9 mouse cellular contexts compared by ENCODE assay signal in the genomic region with DNA sequence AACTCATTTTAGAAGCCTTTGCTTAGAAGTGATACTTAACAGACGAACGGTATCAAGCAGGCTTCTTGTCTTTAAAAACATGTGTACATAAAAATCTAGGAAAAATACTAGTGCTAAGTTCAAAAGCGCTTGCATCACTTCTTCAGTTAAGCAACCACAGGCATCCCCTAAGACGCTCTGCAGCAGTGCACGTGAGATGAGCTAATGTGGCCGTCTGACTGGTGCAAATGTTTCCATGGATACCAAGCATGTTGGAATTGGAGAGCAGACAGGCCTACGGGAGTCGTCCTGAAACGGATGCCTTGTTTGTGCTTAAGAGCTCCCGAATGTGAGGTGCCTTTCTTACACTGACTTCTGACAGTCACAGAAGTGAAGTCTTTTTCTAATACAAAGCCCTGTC. TPM values are rescaled to one million over a fixed set of nuclear protein-coding genes. Genes with fewer than 3 reads are reported as not detected.
DNase-seq lines count a peak whose midpoint lies in the region; ATAC-seq and TF ChIP-seq lines count a peak whose summit lies in the region.
"Had no signal": no experiment of that assay in that cellular context is flagged by ENCODE, and none has a peak within 500 bp of the region (broad histone marks: within the 10 kb centered on the region; RNA-seq: fewer than 3 reads in every experiment).

No protein-coding gene starts in this region.

- no peak overlapping the region for H3K4me3 ChIP-seq in heart, embryonic 10.5 days
- no peak overlapping the region for H3K4me3 ChIP-seq in forebrain, embryonic 12.5 days (replicated peaks)
- H3K4me3 ChIP-seq in limb, embryonic 12.5 days (replicated peaks) = no peak overlapping the region
- H3K4me3 ChIP-seq in olfactory bulb, adult 2 months (ENCODE audit: insufficient read depth, low read depth, low read length) = no peak overlapping the region
- H3K4me3 ChIP-seq in cerebellum, adult 2 months (replicated peaks; ENCODE audit: insufficient read depth, low read depth, low read length) = no peak overlapping the region
- H3K4me3 ChIP-seq: heart, embryonic 15.5 days had no signal

- peaks cover 4% of the 10 kb centered on the region; the same call in 1 of the 2 replicates for H3K9me3 ChIP-seq in heart, embryonic 10.5 days
- H3K9me3 ChIP-seq in forebrain, embryonic 12.5 days = no peaks in the 10 kb centered on the region
- H3K9me3 ChIP-seq in limb, embryonic 12.5 days = no peaks in the 10 kb centered on the region
- H3K9me3 ChIP-seq: heart, embryonic 15.5 days had no signal

- peak; percentile 98 for DNase-seq in heart, adult 11 months
- no peak for DNase-seq in heart, embryonic 10.5 days (ENCODE audit: low spot score)
- peak; percentile 93 for DNase-seq in NIH3T3 (ENCODE audit: low read depth)
- DNase-seq in T-cell, adult 2 months (ENCODE audit: low spot score) = no peak
- no peak for DNase-seq in cerebellum, adult 2 months

- no peak overlapping the region for H3K27ac ChIP-seq in heart, embryonic 10.5 days
- H3K27ac ChIP-seq in forebrain, embryonic 12.5 days = peak overlapping the region; percentile 42; the same call in 1 of the 2 replicates
- peak overlapping the region; percentile 62; the same call in 1 of the 2 replicates for H3K27ac ChIP-seq in limb, embryonic 12.5 days
- 0 out of 2 replicates have a peak overlapping the region, but pooled peaks have one; percentile 21 for H3K27ac ChIP-seq in olfactory bulb, adult 2 months (ENCODE audit: insufficient read depth, low read depth, low read length)
- no peak overlapping the region for H3K27ac ChIP-seq in cerebellum, adult 2 months (ENCODE audit: insufficient read depth, low read length)
- H3K27ac ChIP-seq: heart, embryonic 15.5 days had no signal

- TF ChIP-seq CTCF in olfactory bulb, adult 2 months (IDR thresholded peaks at IDR 0.05; ENCODE audit: insufficient read depth, low read depth, low read length) = no peak
- TF ChIP-seq CTCF in cerebellum, adult 2 months (IDR thresholded peaks at IDR 0.05; ENCODE audit: borderline replicate concordance, insufficient read depth, low read depth, low read length) = no peak

- H3K4me2 ChIP-seq in forebrain, embryonic 12.5 days = no peak overlapping the region
- H3K4me2 ChIP-seq in limb, embryonic 12.5 days = no peak overlapping the region
- H3K4me2 ChIP-seq: heart, embryonic 15.5 days had no signal

- H3K27me3 ChIP-seq in heart, embryonic 10.5 days (ENCODE audit: insufficient read depth, poor library complexity, severe bottlenecking) = no peaks in the 10 kb centered on the region
- no peaks in the 10 kb centered on the region for H3K27me3 ChIP-seq in forebrain, embryonic 12.5 days
- no peaks in the 10 kb centered on the region for H3K27me3 ChIP-seq in limb, embryonic 12.5 days
- H3K27me3 ChIP-seq in cerebellum, adult 2 months (ENCODE audit: control insufficient read depth, insufficient read depth, low read length) = no peaks in the 10 kb centered on the region; the same call in 1 of the 2 replicates
- H3K27me3 ChIP-seq: heart, embryonic 15.5 days had no signal

- no peak for TF ChIP-seq POLR2A in olfactory bulb, adult 2 months (IDR thresholded peaks at IDR 0.05; ENCODE audit: insufficient read depth, low read depth, low read length)
- no peak for TF ChIP-seq POLR2A in cerebellum, adult 2 months (IDR thresholded peaks at IDR 0.05; ENCODE audit: borderline replicate concordance, insufficient read depth, low read length)

- H3K9ac ChIP-seq in forebrain, embryonic 12.5 days = no peak overlapping the region
- no peak overlapping the region for H3K9ac ChIP-seq in limb, embryonic 12.5 days (replicated peaks)
- H3K9ac ChIP-seq: heart, embryonic 15.5 days had no signal

- 61% methylated on average over 10 of the region's 10 CpGs for WGBS in heart, embryonic 10.5 days
- 27% methylated on average over 10 of the region's 10 CpGs for WGBS in forebrain, embryonic 12.5 days
- WGBS in limb, embryonic 12.5 days = 49% methylated on average over 10 of the region's 10 CpGs
- WGBS in olfactory bulb, adult 2 months = 9% methylated on average over 10 of the region's 10 CpGs
- WGBS in cerebellum, adult 2 months = 26% methylated on average over 10 of the region's 10 CpGs

- H3K4me1 ChIP-seq in heart, embryonic 10.5 days = peaks cover 19% of the 10 kb centered on the region
- H3K4me1 ChIP-seq in forebrain, embryonic 12.5 days = peaks cover 24% of the 10 kb centered on the region
- H3K4me1 ChIP-seq in limb, embryonic 12.5 days (replicated peaks) = peaks cover 34% of the 10 kb centered on the region
- peaks cover 27% of the 10 kb centered on the region for H3K4me1 ChIP-seq in olfactory bulb, adult 2 months (ENCODE audit: control insufficient read depth, insufficient read depth, low read length)
- H3K4me1 ChIP-seq in cerebellum, adult 2 months (ENCODE audit: control insufficient read depth, insufficient read depth, low read length) = peaks cover 18% of the 10 kb centered on the region

- ATAC-seq in forebrain, embryonic 12.5 days (ENCODE audit: low FRiP score) = peak; percentile 92
- ATAC-seq in limb, embryonic 12.5 days (ENCODE audit: insufficient number of reproducible peaks, insufficient read depth, low FRiP score, low TSS enrichment, low read depth) = peak; percentile 83; the same call in 1 of the 2 replicates

- H3K36me3 ChIP-seq in heart, embryonic 10.5 days = peaks cover 9% of the 10 kb centered on the region
- no peaks in the 10 kb centered on the region for H3K36me3 ChIP-seq in forebrain, embryonic 12.5 days (replicated peaks)
- H3K36me3 ChIP-seq in limb, embryonic 12.5 days = peaks cover 10% of the 10 kb centered on the region
- H3K36me3 ChIP-seq: heart, embryonic 15.5 days had no signal

RNA-seq across cellular contexts. Expression of a gene that starts 27.9 kb away (rescaled TPM):
- 40.2 and 52.2 TPM in 2 replicates for polyA plus RNA-seq in heart, embryonic 10.5 days (2016; fragmentation: Nextera tagmentation; extraction: Ambion mirVana)
- polyA plus RNA-seq in forebrain, embryonic 12.5 days (2016; fragmentation: Nextera tagmentation; extraction: Ambion mirVana) = 52.6 and 54.1 TPM in 2 replicates
- polyA plus RNA-seq in limb, embryonic 12.5 days (2016; fragmentation: Nextera tagmentation; extraction: Ambion mirVana) = 56.1 and 63.0 TPM in 2 replicates
- not detected in 2 replicates for polyA plus RNA-seq in olfactory bulb, adult 2 months (2012; ENCODE audit: insufficient read depth, insufficient read length, low replicate concordance, missing spikeins)
- polyA plus RNA-seq in cerebellum, adult 2 months (2012; rRNA removed) = 32.2 and 33.4 TPM in 2 replicates

Comparison
In these comparisons a context has a peak if more than half of its experiments do, and no peak if none do; other contexts are left out.
1. DNase-seq: peak in heart, adult 11 months (single experiment) and NIH3T3 (single experiment); none in heart, embryonic 10.5 days (single experiment), T-cell, adult 2 months (single experiment) and cerebellum, adult 2 months (0 of 2).
2. H3K27ac ChIP-seq: peak in forebrain, embryonic 12.5 days (single experiment), limb, embryonic 12.5 days (single experiment) and olfactory bulb, adult 2 months (single experiment); none in heart, embryonic 10.5 days (single experiment) and cerebellum, adult 2 months (single experiment).